Mouse (Mus musculus) MEL (cell line): Measurements from ENCODE around the gene Ociad2.

Source experiments
- CHD1 ChIP-seq: IDR thresholded peaks from 2 replicates; pipeline ENCODE4 v1.6.1; 2012; ENCODE audit warnings: low read depth, mild to moderate bottlenecking, inconsistent platforms, low read length, improper control_type of control experiment
- E2F4 ChIP-seq: IDR thresholded peaks from 2 replicates; pipeline ENCODE4 v1.6.1; 2011; ENCODE audit warnings: low read depth, low read length, improper control_type of control experiment, borderline replicate concordance
- EP300 ChIP-seq, 2 experiments: IDR thresholded peaks; 2 replicates each; pipeline ENCODE4 v1.6.1; 2011; ENCODE audit warnings: improper control_type of control experiment in 2 of 2, low read length in 2 of 2, low read depth in 1 of 2, mild to moderate bottlenecking in 1 of 2
- GATA1 ChIP-seq: IDR thresholded peaks from 2 replicates; pipeline ENCODE4 v1.6.1; 2011; ENCODE audit warnings: low read depth, low read length, improper control_type of control experiment
- KAT2A ChIP-seq: conservative IDR thresholded peaks from 2 replicates; pipeline ENCODE4 v1.6.1; 2012; ENCODE audit warnings: low read depth, low read length, improper control_type of control experiment, inconsistent platforms
- NRF1 ChIP-seq: IDR thresholded peaks from 2 replicates; pipeline ENCODE4 v1.6.1; 2014; ENCODE audit warnings: low read depth, mild to moderate bottlenecking, inconsistent platforms, low read length, improper control_type of control experiment, moderate library complexity; ENCODE audit not compliant: poor library complexity, insufficient read depth, severe bottlenecking
- POLR2A ChIP-seq, 2 experiments: IDR thresholded peaks; 2 replicates each; pipeline ENCODE4 v1.6.1; 2011 to 2012; ENCODE audit warnings: low read length in 2 of 2, mild to moderate bottlenecking in 2 of 2, control low read depth in 1 of 2, improper control_type of control experiment in 1 of 2, low read depth in 1 of 2, moderate library complexity in 1 of 2; ENCODE audit not compliant: control insufficient read depth in 1 of 2, insufficient read depth in 1 of 2, poor library complexity in 1 of 2
- SMC3 ChIP-seq: IDR thresholded peaks from 2 replicates; pipeline ENCODE4 v1.6.1; 2011; ENCODE audit warnings: low read depth, low read length, improper control_type of control experiment
- TBP ChIP-seq: IDR thresholded peaks from 2 replicates; pipeline ENCODE4 v1.8.0; 2011; ENCODE audit warnings: low read depth, low read length, improper control_type of control experiment
- ZNF384 ChIP-seq: IDR thresholded peaks from 2 replicates; pipeline ENCODE4 v1.6.1; 2012; ENCODE audit warnings: low read depth, mild to moderate bottlenecking, inconsistent platforms, low read length, improper control_type of control experiment

- TF ChIP-seq NRF1: no peak
- TF ChIP-seq POLR2A (IDR thresholded peaks at IDR 0.05; ENCODE audit: control insufficient read depth in 1 of 2, insufficient read depth in 1 of 2, low read depth in 1 of 2, low read length in 2 of 2, poor library complexity in 1 of 2): no peak
- no peak for TF ChIP-seq EP300 (IDR thresholded peaks at IDR 0.05; ENCODE audit: low read depth in 1 of 2, low read length in 2 of 2)
- TF ChIP-seq TBP: no peak
- no peak for TF ChIP-seq ZNF384
- TF ChIP-seq SMC3: no peak
- TF ChIP-seq KAT2A: no peak
- no peak for TF ChIP-seq GATA1
- TF ChIP-seq E2F4: no peak
- TF ChIP-seq CHD1: no peak
Observed at GRCm38 (mm10) chr5:73279190-73279589, 61.6 kb downstream of the Ociad2 start.
